Mouse (Mus musculus): ENCODE data around the gene Grip1. TPM values are rescaled to one million over a fixed set of nuclear protein-coding genes. Genes with fewer than 3 reads are reported as not detected.

Gene Grip1
- polyA plus RNA-seq, 1 experiment, result 0.08 TPM

DNA sequence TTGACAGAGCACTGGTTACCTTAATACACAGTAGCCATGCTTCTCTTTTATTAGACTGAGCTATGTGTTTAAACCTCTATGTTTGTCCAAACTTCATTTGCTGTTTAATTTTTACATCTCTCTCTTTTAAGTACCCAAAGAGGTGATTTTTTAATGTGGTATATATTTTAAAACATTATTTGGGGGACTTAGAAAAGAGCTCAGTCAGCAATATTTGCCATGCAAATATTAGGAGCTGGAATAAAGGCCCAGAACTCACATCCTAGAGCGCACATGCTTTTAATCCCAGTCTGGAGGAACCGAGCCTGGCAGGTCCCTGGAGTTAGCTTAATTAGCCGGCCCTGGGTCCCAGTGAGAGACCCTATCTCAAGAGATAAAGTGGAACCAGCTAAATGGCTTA is 507.3 kb downstream of the Grip1 start:
- no peak for TF ChIP-seq MAX (IDR thresholded peaks at IDR 0.05; ENCODE audit: low read depth)
- no peak for TF ChIP-seq REST (IDR thresholded peaks at IDR 0.05; ENCODE audit: insufficient read depth, insufficient read length)
- no peak for TF ChIP-seq POLR2A (IDR thresholded peaks at IDR 0.05; ENCODE audit: insufficient read length, low read depth)
- no peak for TF ChIP-seq POLR2AphosphoS2 (IDR thresholded peaks at IDR 0.05; ENCODE audit: insufficient read length, low read depth)
- TF ChIP-seq CEBPB (IDR thresholded peaks at IDR 0.05; ENCODE audit: insufficient read depth, poor library complexity, severe bottlenecking), result no peak
- no peak for TF ChIP-seq SRF (IDR thresholded peaks at IDR 0.05; ENCODE audit: control insufficient read depth, insufficient read length, low read depth)
- TF ChIP-seq MYOG (IDR thresholded peaks at IDR 0.05; ENCODE audit: control insufficient read depth in 1 of 3, insufficient read depth in 1 of 3, insufficient read length in 2 of 3, low read depth in 2 of 3), result no peak
- no peak for TF ChIP-seq E2F4 (IDR thresholded peaks at IDR 0.05; ENCODE audit: insufficient read depth)
- no peak for TF ChIP-seq TCF12 (IDR thresholded peaks at IDR 0.05; ENCODE audit: insufficient read depth, poor library complexity, severe bottlenecking)
- TF ChIP-seq MYOD1 (IDR thresholded peaks at IDR 0.05; ENCODE audit: control insufficient read depth in 1 of 3, insufficient read length in 2 of 3, low read depth in 2 of 3), result no peak
- TF ChIP-seq TCF3 (IDR thresholded peaks at IDR 0.05; ENCODE audit: insufficient read length, low read depth), result no peak
- TF ChIP-seq USF1 (IDR thresholded peaks at IDR 0.05; ENCODE audit: low read depth), result no peak

DNA sequence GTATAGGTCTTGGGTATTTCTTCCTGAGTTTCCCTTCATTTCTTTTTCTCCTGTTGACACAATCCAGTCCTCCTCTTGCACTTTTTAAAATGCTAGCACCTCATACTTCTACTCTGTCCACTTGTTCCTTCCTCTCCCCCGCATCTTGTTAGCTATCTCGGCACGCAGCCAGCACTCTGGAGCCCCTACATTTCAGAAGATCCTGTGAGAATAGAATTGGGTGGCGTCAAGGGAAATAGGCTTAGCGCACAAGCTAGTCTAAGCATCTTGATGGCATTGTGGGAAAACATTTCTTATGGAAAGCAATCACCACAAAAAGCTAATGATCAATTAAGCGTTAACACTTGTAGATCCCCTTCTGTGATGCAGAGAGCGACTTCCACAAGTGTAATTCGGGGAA is 512.7 kb downstream of the Grip1 start:
- H3K36me3 ChIP-seq (ENCODE audit: control insufficient read depth, insufficient read depth), result no peaks in the 10 kb centered on the region
- no peaks in the 10 kb centered on the region for H3K79me2 ChIP-seq (ENCODE audit: control insufficient read depth, insufficient read depth)
- H3K4me2 ChIP-seq (ENCODE audit: low read depth), result no peak overlapping the region
- TF ChIP-seq USF1 (IDR thresholded peaks at IDR 0.05; ENCODE audit: low read depth), result no peak
- TF ChIP-seq POLR2AphosphoS2 (IDR thresholded peaks at IDR 0.05; ENCODE audit: insufficient read length, low read depth), result no peak
- no peak for TF ChIP-seq REST (IDR thresholded peaks at IDR 0.05; ENCODE audit: insufficient read depth, insufficient read length)
- no peak for TF ChIP-seq CEBPB (IDR thresholded peaks at IDR 0.05; ENCODE audit: insufficient read depth, poor library complexity, severe bottlenecking)
- no peak for TF ChIP-seq TCF3 (IDR thresholded peaks at IDR 0.05; ENCODE audit: insufficient read length, low read depth)
- TF ChIP-seq SRF (IDR thresholded peaks at IDR 0.05; ENCODE audit: control insufficient read depth, insufficient read length, low read depth), result no peak
- TF ChIP-seq MAX (IDR thresholded peaks at IDR 0.05; ENCODE audit: low read depth), result no peak
- no peak for TF ChIP-seq E2F4 (IDR thresholded peaks at IDR 0.05; ENCODE audit: insufficient read depth)
- TF ChIP-seq POLR2A (IDR thresholded peaks at IDR 0.05; ENCODE audit: insufficient read length, low read depth), result no peak
- no peak for TF ChIP-seq TCF12 (IDR thresholded peaks at IDR 0.05; ENCODE audit: insufficient read depth, poor library complexity, severe bottlenecking)
- H3ac ChIP-seq (ENCODE audit: control insufficient read depth, insufficient read length), result no peak overlapping the region
- no peaks in the 10 kb centered on the region for H3K27me3 ChIP-seq (ENCODE audit: control insufficient read depth, insufficient read depth, insufficient read length)
- H3K4me3 ChIP-seq, result no peak overlapping the region

More for the DNA sequence above, 507.3 kb downstream of the Grip1 start:
- Histone ChIP-seq H3K4me2 (ENCODE audit: low read depth) (no peak overlapping the region), H3K4me3 (no peak overlapping the region), H3K36me3 (ENCODE audit: control insufficient read depth, insufficient read depth) (no peaks in the 10 kb centered on the region), H3K27me3 (ENCODE audit: control insufficient read depth, insufficient read depth, insufficient read length) (no peaks in the 10 kb centered on the region), H3K79me2 (ENCODE audit: control insufficient read depth, insufficient read depth) (no peaks in the 10 kb centered on the region), H3ac (ENCODE audit: control insufficient read depth, insufficient read length) (no peak overlapping the region)

- Histone ChIP-seq H3K36me3 (ENCODE audit: control insufficient read depth, insufficient read depth) (no peaks in the 10 kb centered on the region), H3K4me2 (ENCODE audit: low read depth) (no peak overlapping the region), H3ac (ENCODE audit: control insufficient read depth, insufficient read length) (no peak overlapping the region), H3K79me2 (ENCODE audit: control insufficient read depth, insufficient read depth) (no peaks in the 10 kb centered on the region), H3K27me3 (ENCODE audit: control insufficient read depth, insufficient read depth, insufficient read length) (no peaks in the 10 kb centered on the region), H3K4me3 (no peak overlapping the region)
- TF ChIP-seq USF1 (IDR thresholded peaks at IDR 0.05; ENCODE audit: low read depth), result no peak
- no peak for TF ChIP-seq MYOD1 (IDR thresholded peaks at IDR 0.05; ENCODE audit: control insufficient read depth in 1 of 3, insufficient read length in 2 of 3, low read depth in 2 of 3)
- no peak for TF ChIP-seq E2F4 (IDR thresholded peaks at IDR 0.05; ENCODE audit: insufficient read depth)
- TF ChIP-seq POLR2AphosphoS2 (IDR thresholded peaks at IDR 0.05; ENCODE audit: insufficient read length, low read depth), result no peak
- no peak for TF ChIP-seq MAX (IDR thresholded peaks at IDR 0.05; ENCODE audit: low read depth)
- no peak for TF ChIP-seq TCF12 (IDR thresholded peaks at IDR 0.05; ENCODE audit: insufficient read depth, poor library complexity, severe bottlenecking)
- no peak for TF ChIP-seq CEBPB (IDR thresholded peaks at IDR 0.05; ENCODE audit: insufficient read depth, poor library complexity, severe bottlenecking)
- TF ChIP-seq MYOG (IDR thresholded peaks at IDR 0.05; ENCODE audit: control insufficient read depth in 1 of 3, insufficient read depth in 1 of 3, insufficient read length in 2 of 3, low read depth in 2 of 3), result no peak
- no peak for TF ChIP-seq POLR2A (IDR thresholded peaks at IDR 0.05; ENCODE audit: insufficient read length, low read depth)
- TF ChIP-seq REST (IDR thresholded peaks at IDR 0.05; ENCODE audit: insufficient read depth, insufficient read length), result no peak
- TF ChIP-seq TCF3 (IDR thresholded peaks at IDR 0.05; ENCODE audit: insufficient read length, low read depth), result no peak
- no peak for TF ChIP-seq SRF (IDR thresholded peaks at IDR 0.05; ENCODE audit: control insufficient read depth, insufficient read length, low read depth)
Measured at GRCm38 (mm10) chr10:119979396-119979795, 525.8 kb downstream of the Grip1 start.

DNA sequence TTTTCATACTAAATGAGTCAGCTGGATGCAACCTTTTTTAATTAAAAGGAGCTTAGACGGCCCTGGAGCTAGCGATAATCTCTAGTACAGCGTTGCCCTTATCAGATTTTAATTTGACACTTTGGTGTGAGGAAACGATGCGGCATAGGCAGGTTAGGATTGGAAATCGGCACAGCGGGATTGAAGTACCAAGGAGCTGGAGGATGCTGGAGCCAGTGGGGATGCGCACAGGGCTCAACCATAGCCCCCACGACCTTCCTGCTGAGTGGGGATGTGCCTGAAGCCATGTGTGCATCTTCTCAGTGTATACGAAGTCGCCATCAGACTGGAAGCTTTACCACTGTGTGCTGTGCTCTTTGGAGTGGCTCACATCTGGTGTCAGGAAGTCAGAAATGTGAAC is 526.4 kb downstream of the Grip1 start:
- H3K79me2 ChIP-seq (ENCODE audit: control insufficient read depth, insufficient read depth), result no peaks in the 10 kb centered on the region
- H3K4me3 ChIP-seq, result no peak overlapping the region
- no peak overlapping the region for H3K4me2 ChIP-seq (ENCODE audit: low read depth)
- H3ac ChIP-seq (ENCODE audit: control insufficient read depth, insufficient read length), result no peak overlapping the region
- H3K36me3 ChIP-seq (ENCODE audit: control insufficient read depth, insufficient read depth), result no peaks in the 10 kb centered on the region
- H3K27me3 ChIP-seq (ENCODE audit: control insufficient read depth, insufficient read depth, insufficient read length), result no peaks in the 10 kb centered on the region
- TF ChIP-seq USF1 (IDR thresholded peaks at IDR 0.05; ENCODE audit: low read depth) (no peak), MYOG (IDR thresholded peaks at IDR 0.05; ENCODE audit: control insufficient read depth in 1 of 3, insufficient read depth in 1 of 3, insufficient read length in 2 of 3, low read depth in 2 of 3) (no peak), MAX (IDR thresholded peaks at IDR 0.05; ENCODE audit: low read depth) (no peak), E2F4 (IDR thresholded peaks at IDR 0.05; ENCODE audit: insufficient read depth) (no peak), TCF3 (IDR thresholded peaks at IDR 0.05; ENCODE audit: insufficient read length, low read depth) (no peak), SRF (IDR thresholded peaks at IDR 0.05; ENCODE audit: control insufficient read depth, insufficient read length, low read depth) (no peak), POLR2AphosphoS2 (IDR thresholded peaks at IDR 0.05; ENCODE audit: insufficient read length, low read depth) (no peak), MYOD1 (IDR thresholded peaks at IDR 0.05; ENCODE audit: control insufficient read depth in 1 of 3, insufficient read length in 2 of 3, low read depth in 2 of 3) (no peak), REST (IDR thresholded peaks at IDR 0.05; ENCODE audit: insufficient read depth, insufficient read length) (no peak), TCF12 (IDR thresholded peaks at IDR 0.05; ENCODE audit: insufficient read depth, poor library complexity, severe bottlenecking) (no peak), POLR2A (IDR thresholded peaks at IDR 0.05; ENCODE audit: insufficient read length, low read depth) (no peak), CEBPB (IDR thresholded peaks at IDR 0.05; ENCODE audit: insufficient read depth, poor library complexity, severe bottlenecking) (no peak)

All from myocyte (in vitro differentiated cells).